Mouse (Mus musculus) lung, adult 2 months (tissue): ENCODE results near the gene Qrich1.

Experiments
- CTCF ChIP-seq: fragments of 200-500 bp; IDR thresholded peaks from 2 replicates; pipeline ENCODE4 v1.5.1; 2011; ENCODE audit warnings: mild to moderate bottlenecking, low read length, control low read depth; ENCODE audit not compliant: insufficient read depth
- POLR2A ChIP-seq: fragments of 200-500 bp; IDR thresholded peaks from 2 replicates; pipeline ENCODE4 v1.6.1; 2011; ENCODE audit warnings: low read depth, mild to moderate bottlenecking, control low read depth, low read length, borderline replicate concordance; ENCODE audit errors: extremely low read depth

DNA sequence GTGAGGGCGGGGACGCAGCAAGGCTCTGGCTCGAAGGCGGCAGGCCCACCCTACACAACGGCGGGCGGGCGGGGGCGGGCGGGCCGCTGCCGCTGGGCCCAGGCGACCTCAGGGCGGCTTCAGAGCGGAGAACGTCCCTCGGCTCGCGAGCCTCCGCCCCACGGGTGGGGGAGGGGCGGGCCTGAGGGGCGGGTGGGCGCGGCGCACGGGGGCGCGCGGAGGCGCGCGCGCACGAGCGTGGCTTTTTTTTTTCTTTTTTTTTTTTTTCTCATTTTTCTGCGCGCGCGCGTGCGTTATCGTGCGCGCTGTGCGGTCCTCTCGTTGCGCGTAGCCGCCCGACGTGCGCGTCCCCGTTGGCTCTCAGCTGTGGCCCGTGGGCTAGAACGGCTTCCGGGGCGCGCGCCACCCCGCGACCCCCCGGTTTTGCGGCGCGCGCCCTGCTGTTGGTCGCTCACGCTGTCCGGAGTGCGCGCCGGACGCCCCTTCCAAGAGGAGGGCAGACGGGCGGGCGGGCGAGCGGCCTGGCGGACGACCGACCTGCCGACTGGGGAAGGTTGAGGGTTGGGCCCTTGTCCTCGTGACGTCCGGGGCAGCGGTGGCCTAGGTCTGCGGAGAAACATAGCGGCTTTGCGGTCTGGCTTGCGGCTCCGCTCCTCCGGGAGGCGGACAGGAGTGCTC lies 786 bp downstream of the Qrich1 start:
- TF ChIP-seq POLR2A (no peak), CTCF (no peak)
